Mouse (Mus musculus): ENCODE data around the gene Kcnq2.

DNA sequence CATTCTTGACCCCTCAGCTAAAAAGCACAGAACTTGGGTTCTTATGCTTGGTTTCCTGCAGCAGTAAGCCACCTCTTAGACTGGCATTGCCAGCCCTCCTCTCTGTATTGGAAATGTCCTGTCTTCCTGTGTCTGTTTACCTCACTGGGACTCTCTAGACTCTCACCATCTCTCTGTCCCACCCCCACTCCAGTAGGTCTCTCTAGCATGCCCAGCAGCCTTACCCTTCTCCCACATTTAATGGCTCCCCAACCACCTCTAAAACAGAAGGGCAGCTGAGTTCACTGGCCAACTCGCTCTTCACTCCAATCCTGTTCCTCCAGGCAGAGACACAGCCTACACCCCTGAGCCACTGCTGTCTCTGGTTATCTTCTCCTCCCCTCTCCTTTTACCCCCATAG lies 33.5 kb downstream of the Kcnq2 start:
- no peak for TF ChIP-seq CTCF (IDR thresholded peaks at IDR 0.05 in 2 of 3, conservative IDR thresholded peaks at IDR 0.05 in 1 of 3; ENCODE audit: control insufficient read depth in 1 of 3, insufficient read depth in 1 of 3, low read depth in 2 of 3, low read length in 3 of 3, poor library complexity in 1 of 3, severe bottlenecking in 1 of 3)
- no peak for TF ChIP-seq EP300 (IDR thresholded peaks at IDR 0.05; ENCODE audit: low read depth in 1 of 2, low read length in 2 of 2)
- TF ChIP-seq POLR2A (IDR thresholded peaks at IDR 0.05; ENCODE audit: control insufficient read depth in 1 of 2, insufficient read depth in 1 of 2, low read depth in 1 of 2, low read length in 2 of 2, poor library complexity in 1 of 2), result no peak
- no peak for TF ChIP-seq ELF1 (IDR thresholded peaks at IDR 0.05; ENCODE audit: low read depth, low read length)
- TF ChIP-seq KAT2A (conservative IDR thresholded peaks at IDR 0.05; ENCODE audit: low read depth, low read length), result no peak
- TF ChIP-seq POLR2AphosphoS2 (IDR thresholded peaks at IDR 0.05; ENCODE audit: low read length), result no peak
- TF ChIP-seq HCFC1 (IDR thresholded peaks at IDR 0.05; ENCODE audit: low read depth, low read length), result no peak
- TF ChIP-seq UBTF (IDR thresholded peaks at IDR 0.05; ENCODE audit: borderline replicate concordance, insufficient read depth, low read depth, low read length), result no peak
- no peak for TF ChIP-seq MAFK (IDR thresholded peaks at IDR 0.05; ENCODE audit: borderline replicate concordance, low read depth, low read length)
- TF ChIP-seq MYC (IDR thresholded peaks at IDR 0.05; ENCODE audit: low read depth, low read length), result no peak
- no peak for TF ChIP-seq ZC3H11A (IDR thresholded peaks at IDR 0.05; ENCODE audit: low read depth, low read length)
